Mouse (Mus musculus): ENCODE measurements around the gene Arntl. TPM values are rescaled to one million over a fixed set of nuclear protein-coding genes. Genes with fewer than 3 reads are reported as not detected.

Arntl gene
- polyA plus RNA-seq (2014; fragmentation: Nextera tagmentation; extraction: Ambion mirVana): 9.2 and 11.6 TPM in 2 replicates

DNA sequence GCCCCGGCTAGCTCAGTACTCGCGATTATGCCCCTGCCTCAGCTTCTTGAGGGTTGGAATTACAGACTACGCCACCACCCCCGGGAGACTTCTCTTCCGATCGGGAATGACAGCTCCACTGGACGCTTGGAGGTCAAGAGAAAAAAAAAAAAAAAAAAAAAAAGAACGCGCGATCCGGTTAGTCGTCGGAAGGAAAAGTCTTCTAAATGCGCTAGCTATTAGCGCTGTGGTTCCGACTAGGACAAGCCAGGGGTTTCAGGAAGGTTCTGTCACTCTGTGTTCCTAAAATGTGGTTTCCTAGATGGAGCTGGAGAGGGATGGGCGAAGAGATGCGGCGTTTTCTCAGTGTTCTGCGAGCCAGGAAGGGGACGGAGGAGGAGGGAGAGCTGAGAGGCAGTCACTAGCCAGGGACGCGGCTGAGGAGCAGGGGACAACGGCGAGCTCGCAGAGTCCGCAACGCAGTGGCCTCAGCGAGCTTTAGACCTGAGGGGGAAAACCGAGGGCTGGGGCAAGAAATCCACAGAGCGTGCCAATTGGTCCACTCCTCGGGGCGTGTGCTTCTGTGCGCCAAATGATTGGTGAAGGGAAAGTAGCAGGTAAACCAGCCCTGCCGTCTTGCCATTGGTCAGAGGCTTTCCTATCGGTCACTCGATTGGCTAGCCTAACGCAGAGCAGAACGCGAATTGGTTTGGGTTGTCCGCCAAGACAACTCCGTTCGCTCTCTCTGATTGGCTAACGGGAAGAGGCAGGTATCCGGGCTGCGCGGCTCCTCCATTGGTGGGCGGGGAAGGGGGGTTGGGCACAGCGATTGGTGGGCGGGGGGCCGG lies at the start of gene Arntl:
Gene Arntl (plus strand): TSS at position 822 of the 827 bp plus-strand sequence.
- ATAC-seq (replicated peaks; ENCODE audit: low FRiP score): peak; percentile 99
- H3K4me3 ChIP-seq (ENCODE audit: low read depth, low read length): peak within 1 kb of the TSS; percentile 79
- H3K9me3 ChIP-seq (ENCODE audit: control insufficient read depth, low read length): no peaks in the 10 kb centered on the region
- H3K4me2 ChIP-seq (ENCODE audit: low read depth, low read length, severe bottlenecking): peak within 1 kb of the TSS; percentile 88
- H3K27me3 ChIP-seq (ENCODE audit: control insufficient read depth, insufficient read depth, low read length): peaks cover 30% of the 10 kb centered on the region
- peak; percentile 98 for DNase-seq (ENCODE audit: low spot score)
- H3K4me1 ChIP-seq (replicated peaks; ENCODE audit: control insufficient read depth, insufficient read depth, low read length): peaks cover 10% of the 10 kb centered on the region; the same call in 1 of the 2 replicates
- peak within 1 kb of the TSS; percentile 46; the same call in 1 of the 2 replicates for H3K27ac ChIP-seq (ENCODE audit: low read depth, low read length)
- no peaks in the 10 kb centered on the region for H3K36me3 ChIP-seq (ENCODE audit: control insufficient read depth, insufficient read depth, low read length)
- under 1% methylated on average over 51 of the region's 52 CpGs for WGBS
- peak within 1 kb of the TSS; percentile 75 for H3K9ac ChIP-seq (ENCODE audit: low read length)

DNA sequence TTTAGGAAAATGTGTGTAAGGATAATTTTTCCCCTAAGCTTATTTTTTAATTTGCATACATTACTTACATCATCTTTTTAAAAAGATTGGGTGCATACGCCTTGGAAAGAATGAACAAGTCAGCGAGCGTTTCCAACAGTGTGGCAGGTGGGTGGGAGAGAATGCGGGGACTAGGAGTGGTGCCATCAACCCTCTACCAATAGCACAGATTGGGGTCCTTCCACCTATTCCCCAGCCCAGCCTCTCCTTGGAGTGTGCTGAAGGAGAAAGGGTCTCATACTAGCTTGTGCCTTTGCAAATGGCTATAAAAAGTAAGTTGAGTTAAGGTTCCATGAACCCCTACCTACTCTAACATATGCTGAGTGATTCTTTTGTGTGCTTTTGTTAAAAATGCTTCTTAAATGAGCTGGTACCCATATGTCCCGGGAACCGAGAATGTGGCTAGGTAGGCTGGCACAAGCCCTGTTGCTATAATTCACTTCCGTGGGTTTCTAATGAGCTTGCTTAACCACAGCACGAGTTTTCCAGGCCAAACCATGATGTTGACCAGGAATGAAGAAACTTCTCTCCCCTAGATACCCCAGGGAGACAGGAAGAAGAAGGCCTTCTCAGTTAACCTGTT lies 46.1 kb upstream of the Arntl start:
- WGBS: 86% methylated on average over 8 of the region's 8 CpGs
- no peak overlapping the region for H3K27ac ChIP-seq (ENCODE audit: low read depth, low read length)
- no peak overlapping the region for H3K4me2 ChIP-seq (ENCODE audit: low read depth, low read length, severe bottlenecking)
- H3K4me3 ChIP-seq (ENCODE audit: low read depth, low read length): no peak overlapping the region
- H3K9me3 ChIP-seq (ENCODE audit: control insufficient read depth, low read length): no peaks in the 10 kb centered on the region
- no peak overlapping the region for H3K9ac ChIP-seq (ENCODE audit: low read length)
- peaks cover 7% of the 10 kb centered on the region; the same call in 1 of the 2 replicates for H3K4me1 ChIP-seq (replicated peaks; ENCODE audit: control insufficient read depth, insufficient read depth, low read length)
- ATAC-seq (replicated peaks; ENCODE audit: low FRiP score): no peak
- H3K36me3 ChIP-seq (ENCODE audit: control insufficient read depth, insufficient read depth, low read length): no peaks in the 10 kb centered on the region
- no peak for DNase-seq (ENCODE audit: low spot score)
- no peaks in the 10 kb centered on the region for H3K27me3 ChIP-seq (ENCODE audit: control insufficient read depth, insufficient read depth, low read length)

DNA sequence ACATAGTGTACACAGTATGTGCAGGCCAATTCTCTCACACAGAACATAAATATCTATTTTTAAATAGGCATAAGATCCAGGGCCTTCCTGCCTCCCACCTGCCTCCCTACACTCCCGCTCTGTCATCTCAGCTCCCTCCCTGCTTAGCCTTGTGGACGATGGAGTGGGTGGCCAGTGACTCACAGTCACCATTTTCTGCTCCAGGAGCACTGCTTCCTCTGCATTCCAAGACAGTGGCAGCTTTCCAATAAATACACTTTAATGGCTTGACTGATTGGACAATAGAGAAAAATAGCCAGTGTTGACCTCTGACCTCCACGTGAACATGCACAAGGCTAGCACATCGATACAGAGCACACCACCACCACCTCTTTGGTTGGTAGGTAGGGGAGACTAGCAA lies 42.5 kb upstream of the Arntl start:
- ATAC-seq (replicated peaks; ENCODE audit: low FRiP score): no peak
- WGBS: 79% methylated on average over 4 of the region's 4 CpGs
- Histone ChIP-seq H3K27me3 (ENCODE audit: control insufficient read depth, insufficient read depth, low read length) (no peaks in the 10 kb centered on the region), H3K9me3 (ENCODE audit: control insufficient read depth, low read length) (no peaks in the 10 kb centered on the region), H3K9ac (ENCODE audit: low read length) (no peak overlapping the region), H3K36me3 (ENCODE audit: control insufficient read depth, insufficient read depth, low read length) (no peaks in the 10 kb centered on the region), H3K27ac (ENCODE audit: low read depth, low read length) (no peak overlapping the region), H3K4me3 (ENCODE audit: low read depth, low read length) (no peak overlapping the region), H3K4me1 (replicated peaks; ENCODE audit: control insufficient read depth, insufficient read depth, low read length) (no peaks in the 10 kb centered on the region), H3K4me2 (ENCODE audit: low read depth, low read length, severe bottlenecking) (no peak overlapping the region)
- no peak for DNase-seq (ENCODE audit: low spot score)

DNA sequence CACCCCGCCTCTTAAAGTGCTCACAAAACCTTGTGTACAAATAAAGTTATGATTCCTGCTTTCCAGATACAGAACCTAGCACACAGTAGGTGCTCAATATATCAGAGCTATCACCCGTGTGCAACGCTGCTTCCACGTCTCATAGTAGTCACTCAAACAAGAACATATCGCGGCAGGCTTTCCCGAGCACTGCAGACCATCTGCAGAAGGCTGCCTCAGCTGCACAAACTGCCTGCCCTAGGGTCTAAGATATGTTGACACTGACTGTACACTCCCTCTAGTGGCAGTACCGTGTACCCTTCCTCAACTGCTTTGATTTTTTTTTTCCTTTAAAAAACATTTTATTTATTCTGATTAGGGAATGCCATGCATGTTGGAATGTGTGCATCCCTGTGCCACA lies 40.2 kb upstream of the Arntl start:
- H3K9me3 ChIP-seq (ENCODE audit: control insufficient read depth, low read length): no peaks in the 10 kb centered on the region
- H3K9ac ChIP-seq (ENCODE audit: low read length): no peak overlapping the region
- H3K4me2 ChIP-seq (ENCODE audit: low read depth, low read length, severe bottlenecking): no peak overlapping the region
- no peak overlapping the region for H3K4me3 ChIP-seq (ENCODE audit: low read depth, low read length)
- peak; percentile 63 for DNase-seq (ENCODE audit: low spot score)
- no peaks in the 10 kb centered on the region for H3K4me1 ChIP-seq (replicated peaks; ENCODE audit: control insufficient read depth, insufficient read depth, low read length)
- H3K27me3 ChIP-seq (ENCODE audit: control insufficient read depth, insufficient read depth, low read length): no peaks in the 10 kb centered on the region
- no peak overlapping the region for H3K27ac ChIP-seq (ENCODE audit: low read depth, low read length)
- WGBS: 55% methylated on average over 8 of the region's 8 CpGs
- H3K36me3 ChIP-seq (ENCODE audit: control insufficient read depth, insufficient read depth, low read length): no peaks in the 10 kb centered on the region
- peak; percentile 55; the same call in 1 of the 2 replicates for ATAC-seq (replicated peaks; ENCODE audit: low FRiP score)

DNA sequence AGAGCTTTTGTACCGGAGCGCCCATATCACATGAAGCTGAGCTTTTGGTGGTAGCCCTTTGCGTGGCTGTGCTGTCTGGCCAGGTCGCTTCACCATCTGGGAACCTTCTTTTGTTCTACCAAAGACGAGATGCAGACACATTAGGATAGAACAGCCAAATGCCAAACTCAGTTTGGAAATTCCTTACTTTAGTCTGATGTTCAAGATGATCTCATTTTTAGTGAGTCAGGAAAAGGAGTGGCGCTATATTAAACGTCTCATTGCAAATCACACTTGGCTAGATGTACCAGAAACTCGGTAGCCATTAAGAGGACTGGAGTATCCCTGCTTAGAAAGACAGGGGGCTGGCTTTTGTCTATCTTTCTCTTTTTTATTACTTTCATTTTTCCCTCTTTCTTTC lies 38.7 kb upstream of the Arntl start:
- no peaks in the 10 kb centered on the region for H3K27me3 ChIP-seq (ENCODE audit: control insufficient read depth, insufficient read depth, low read length)
- ATAC-seq (replicated peaks; ENCODE audit: low FRiP score) (no peak), DNase-seq (ENCODE audit: low spot score) (no peak)
- no peaks in the 10 kb centered on the region for H3K4me1 ChIP-seq (replicated peaks; ENCODE audit: control insufficient read depth, insufficient read depth, low read length)
- H3K9ac ChIP-seq (ENCODE audit: low read length): no peak overlapping the region
- no peak overlapping the region for H3K4me3 ChIP-seq (ENCODE audit: low read depth, low read length)
- H3K36me3 ChIP-seq (ENCODE audit: control insufficient read depth, insufficient read depth, low read length): no peaks in the 10 kb centered on the region
- H3K27ac ChIP-seq (ENCODE audit: low read depth, low read length): no peak overlapping the region
- H3K9me3 ChIP-seq (ENCODE audit: control insufficient read depth, low read length): no peaks in the 10 kb centered on the region
- H3K4me2 ChIP-seq (ENCODE audit: low read depth, low read length, severe bottlenecking): no peak overlapping the region
- 86% methylated on average over 8 of the region's 8 CpGs for WGBS

DNA sequence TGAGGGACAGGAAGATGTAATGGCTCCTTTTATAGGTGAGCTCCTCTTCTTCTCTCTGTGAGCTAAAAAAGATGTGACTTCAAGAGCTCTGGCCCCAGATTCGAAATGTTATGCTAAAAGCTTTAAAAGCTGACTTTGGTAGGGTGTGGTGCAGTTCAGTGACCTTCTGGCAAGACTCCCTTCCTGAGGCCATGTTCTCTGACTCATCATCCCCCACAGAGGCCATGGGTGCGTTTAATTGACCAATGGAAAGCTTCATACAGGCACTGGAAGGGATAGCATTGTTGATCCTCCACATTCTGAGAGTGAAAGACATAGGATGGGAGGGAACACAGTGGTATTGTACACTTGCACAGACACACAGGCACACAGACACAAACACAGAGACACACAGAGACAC lies 34.8 kb upstream of the Arntl start:
- Histone ChIP-seq H3K27ac (ENCODE audit: low read depth, low read length) (no peak overlapping the region), H3K9ac (ENCODE audit: low read length) (no peak overlapping the region), H3K27me3 (ENCODE audit: control insufficient read depth, insufficient read depth, low read length) (no peaks in the 10 kb centered on the region), H3K4me2 (ENCODE audit: low read depth, low read length, severe bottlenecking) (no peak overlapping the region), H3K4me1 (replicated peaks; ENCODE audit: control insufficient read depth, insufficient read depth, low read length) (no peaks in the 10 kb centered on the region), H3K9me3 (ENCODE audit: control insufficient read depth, low read length) (no peaks in the 10 kb centered on the region), H3K4me3 (ENCODE audit: low read depth, low read length) (no peak overlapping the region), H3K36me3 (ENCODE audit: control insufficient read depth, insufficient read depth, low read length) (no peaks in the 10 kb centered on the region)
- no peak for ATAC-seq (replicated peaks; ENCODE audit: low FRiP score)
- no peak for DNase-seq (ENCODE audit: low spot score)
- 64% methylated on average over 2 of the region's 2 CpGs for WGBS

DNA sequence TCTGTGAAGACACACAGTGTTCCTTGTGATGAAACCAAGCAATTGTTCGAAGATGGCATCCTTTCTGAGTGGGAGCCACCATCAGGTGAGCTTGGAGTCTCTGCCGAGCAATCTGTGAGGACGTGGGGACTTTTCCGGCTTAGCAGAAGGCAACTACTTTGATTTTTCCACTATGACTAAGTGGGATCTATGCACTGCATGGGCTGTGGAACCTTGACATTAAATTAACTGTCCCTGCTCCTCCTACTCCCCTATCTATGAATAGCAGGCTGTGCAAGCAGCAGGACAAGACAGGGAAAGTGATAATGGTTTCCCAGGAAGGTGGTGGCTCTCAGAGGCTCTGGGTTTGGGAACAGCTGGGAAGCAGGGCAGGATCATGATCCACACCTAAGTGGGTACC lies 31.8 kb upstream of the Arntl start:
- WGBS: 92% methylated on average over 4 of the region's 4 CpGs
- H3K4me2 ChIP-seq (ENCODE audit: low read depth, low read length, severe bottlenecking): no peak overlapping the region
- H3K36me3 ChIP-seq (ENCODE audit: control insufficient read depth, insufficient read depth, low read length): no peaks in the 10 kb centered on the region
- no peaks in the 10 kb centered on the region for H3K27me3 ChIP-seq (ENCODE audit: control insufficient read depth, insufficient read depth, low read length)
- no peak for ATAC-seq (replicated peaks; ENCODE audit: low FRiP score)
- no peak overlapping the region for H3K9ac ChIP-seq (ENCODE audit: low read length)
- H3K4me3 ChIP-seq (ENCODE audit: low read depth, low read length): no peak overlapping the region
- H3K27ac ChIP-seq (ENCODE audit: low read depth, low read length): no peak overlapping the region
- no peak for DNase-seq (ENCODE audit: low spot score)
- no peaks in the 10 kb centered on the region for H3K9me3 ChIP-seq (ENCODE audit: control insufficient read depth, low read length)
- H3K4me1 ChIP-seq (replicated peaks; ENCODE audit: control insufficient read depth, insufficient read depth, low read length): no peaks in the 10 kb centered on the region

DNA sequence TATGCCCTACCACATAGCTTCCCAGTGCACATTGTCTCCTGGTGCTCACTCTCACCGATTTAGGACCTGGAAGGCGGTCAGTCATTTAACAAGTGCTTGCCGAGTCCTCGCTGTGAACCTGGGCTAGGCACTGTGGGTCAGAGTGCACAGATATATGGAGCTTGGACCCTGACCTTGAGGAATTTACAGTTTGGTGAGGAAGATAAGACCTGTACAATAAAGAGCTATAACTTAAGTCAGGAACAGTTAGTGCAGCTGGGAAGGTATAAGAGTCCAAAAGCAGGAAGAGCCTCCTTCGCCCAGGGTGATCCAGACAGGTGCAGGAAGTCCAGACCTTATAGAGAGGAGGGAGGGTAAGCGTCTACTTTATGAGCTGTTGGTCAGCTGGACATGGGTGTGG lies 29.2 kb upstream of the Arntl start:
- 92% methylated on average over 6 of the region's 6 CpGs for WGBS
- Histone ChIP-seq H3K9ac (ENCODE audit: low read length) (no peak overlapping the region), H3K4me2 (ENCODE audit: low read depth, low read length, severe bottlenecking) (no peak overlapping the region), H3K4me1 (replicated peaks; ENCODE audit: control insufficient read depth, insufficient read depth, low read length) (no peaks in the 10 kb centered on the region), H3K27ac (ENCODE audit: low read depth, low read length) (no peak overlapping the region), H3K36me3 (ENCODE audit: control insufficient read depth, insufficient read depth, low read length) (no peaks in the 10 kb centered on the region), H3K9me3 (ENCODE audit: control insufficient read depth, low read length) (no peaks in the 10 kb centered on the region), H3K4me3 (ENCODE audit: low read depth, low read length) (no peak overlapping the region), H3K27me3 (ENCODE audit: control insufficient read depth, insufficient read depth, low read length) (no peaks in the 10 kb centered on the region)
- ATAC-seq (replicated peaks; ENCODE audit: low FRiP score) (no peak), DNase-seq (ENCODE audit: low spot score) (no peak)

Measured in forebrain, embryonic 11.5 days (tissue).